Mouse (Mus musculus) limb, embryonic 10.5 days (tissue): ENCODE results near the gene BC016579. TPM values are rescaled to one million over a fixed set of nuclear protein-coding genes. Genes with fewer than 3 reads are reported as not detected.

ENCODE experiments used
- DNase-seq: peaks from one replicate; pipeline ENCODE4 v3.0.0-alpha.2; 2017; ENCODE audit warnings: low spot score
- H3K27ac ChIP-seq: fragments of 300-500 bp; sonication (generic); 2 replicates; pipeline ENCODE4 v1.5.1; 2016; ENCODE audit warnings: mild to moderate bottlenecking
- H3K27me3 ChIP-seq: fragments of 300-500 bp; sonication (generic); 2 replicates; pipeline ENCODE4 v1.6.1; 2016; ENCODE audit warnings: low read depth, mild to moderate bottlenecking; ENCODE audit not compliant: poor library complexity, severe bottlenecking
- H3K36me3 ChIP-seq: fragments of 300-500 bp; sonication (generic); 2 replicates; pipeline ENCODE4 v1.6.1; 2016; ENCODE audit warnings: mild to moderate bottlenecking, moderate library complexity
- H3K4me1 ChIP-seq: fragments of 300-500 bp; sonication (generic); 2 replicates; pipeline ENCODE4 v1.6.1; 2016
- H3K4me3 ChIP-seq: fragments of 300-500 bp; sonication (generic); 2 replicates; pipeline ENCODE4 v1.5.1; 2016; ENCODE audit warnings: mild to moderate bottlenecking, moderate library complexity
- H3K9me3 ChIP-seq: fragments of 300-500 bp; sonication (generic); replicated peaks from 2 replicates; pipeline ENCODE4 v1.6.1; 2016; ENCODE audit warnings: mild to moderate bottlenecking
- WGBS: fragments of 180-500 bp; shearing (Covaris S2); methylation state at CpG from one replicate; pipeline ENCODE4 v1.1.7; 2016; 5-methylcytosine and 5-hydroxymethylcytosine counted together
- polyA plus RNA-seq: library from polyadenylated mRNA; unstranded; fragments of >200 nt; fragmentation: Nextera tagmentation; extraction: Ambion mirVana; gene quantifications from 2 replicates; pipeline ENCODE4 v1.2.1, GENCODE M21; 2016

Gene BC016579
- polyA plus RNA-seq, 1 experiment from 2014 or later = not detected

GRCm38 (mm10) chr16:45582512-45582911, 71.4 kb downstream of the BC016579 start:
- H3K27ac ChIP-seq = no peak overlapping the region
- DNase-seq = no peak
- H3K9me3 ChIP-seq = no peaks in the 10 kb centered on the region

GRCm38 (mm10) chr16:45579883-45580282, 74.0 kb downstream of the BC016579 start:
- no peaks in the 10 kb centered on the region for H3K36me3 ChIP-seq
- no peak for DNase-seq
- no peaks in the 10 kb centered on the region for H3K9me3 ChIP-seq
- no peaks in the 10 kb centered on the region for H3K27me3 ChIP-seq
- WGBS = 64% methylated on average over 12 of the region's 12 CpGs
- no peak overlapping the region for H3K27ac ChIP-seq
- no peaks in the 10 kb centered on the region for H3K4me1 ChIP-seq
- H3K4me3 ChIP-seq = no peak overlapping the region

More at GRCm38 (mm10) chr16:45582512-45582911, 71.4 kb downstream of the BC016579 start:
- Histone ChIP-seq H3K36me3 (no peaks in the 10 kb centered on the region), H3K27me3 (no peaks in the 10 kb centered on the region), H3K4me1 (no peaks in the 10 kb centered on the region), H3K4me3 (no peak overlapping the region)
- WGBS = 33% methylated on average over 2 of the region's 2 CpGs

Other genes with a start within 250 kb of the BC016579 start
- 2.3 and 3.7 TPM in 2 replicates for gene Cd200, start 245.0 kb downstream of the BC016579 start, polyA plus RNA-seq
- not detected in 2 replicates for gene Gm609, start 161.1 kb downstream of the BC016579 start, polyA plus RNA-seq
- not detected in 2 replicates for gene Gm17783, start 122.0 kb downstream of the BC016579 start, polyA plus RNA-seq
- gene Slc9c1, start 118.8 kb downstream of the BC016579 start, polyA plus RNA-seq = not detected in 2 replicates
- not detected in 2 replicates for gene Gcsam, start 43.7 kb downstream of the BC016579 start, polyA plus RNA-seq
- 0.18 TPM in 1 of 2 replicates, not detected in the other for gene Tmprss7, start 39.6 kb upstream of the BC016579 start, polyA plus RNA-seq
- 23.5 and 28.5 TPM in 2 replicates for gene Tagln3, start 70.5 kb upstream of the BC016579 start, polyA plus RNA-seq
- 38.8 and 43.0 TPM in 2 replicates for gene Abhd10, start 88.9 kb upstream of the BC016579 start, polyA plus RNA-seq